Mouse (Mus musculus) cortical plate, adult 2 months (tissue): ENCODE measurements around the gene Jade1.

ENCODE experiments used
- CTCF ChIP-seq: fragments of 200-500 bp; IDR thresholded peaks from 2 replicates; pipeline ENCODE4 v1.5.1; 2011; ENCODE audit warnings: mild to moderate bottlenecking, control low read depth, low read length; ENCODE audit not compliant: insufficient read depth; ENCODE audit errors: extremely low read depth
- POLR2A ChIP-seq: fragments of 200-500 bp; IDR thresholded peaks from 2 replicates; pipeline ENCODE4 v1.6.1; 2011; ENCODE audit warnings: mild to moderate bottlenecking, low read length, control low read depth; ENCODE audit not compliant: insufficient read depth; ENCODE audit errors: extremely low read depth

DNA sequence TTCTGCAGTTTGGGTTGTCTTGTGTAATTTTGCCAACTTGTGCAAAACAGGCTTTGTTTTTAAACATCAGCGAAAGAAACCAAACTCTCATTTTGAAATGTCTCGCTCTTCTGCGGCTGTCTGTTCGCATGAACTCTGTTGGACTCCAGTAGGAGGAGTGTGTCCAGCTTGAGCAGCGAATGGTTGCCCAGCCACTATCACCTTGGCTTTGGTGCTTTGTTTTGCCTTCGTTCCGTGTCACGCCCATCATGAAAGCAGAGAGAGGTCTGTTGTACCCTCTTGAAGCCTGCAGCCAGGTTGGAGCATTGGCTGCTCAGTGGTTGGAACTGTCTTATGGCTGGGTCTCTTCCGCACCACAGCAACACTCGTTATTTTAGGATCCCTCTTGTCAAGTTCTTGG, 43.7 kb downstream of the Jade1 start:
- TF ChIP-seq CTCF (no peak), POLR2A (no peak)
